Mouse (Mus musculus) c-Kit-positive CD71-negative TER-119-negative erythroid progenitor cells, embryonic 14.5 days (primary cell): ENCODE measurements around the gene Krt78.
A peak's percentile ranks its signal among the peaks of the same experiment; 100 is the strongest.

Source experiments
- DNase-seq: peaks from one replicate; pipeline ENCODE4 v3.0.0-alpha.2; 2013; ENCODE audit warnings: low read depth

Krt78 gene

DNA sequence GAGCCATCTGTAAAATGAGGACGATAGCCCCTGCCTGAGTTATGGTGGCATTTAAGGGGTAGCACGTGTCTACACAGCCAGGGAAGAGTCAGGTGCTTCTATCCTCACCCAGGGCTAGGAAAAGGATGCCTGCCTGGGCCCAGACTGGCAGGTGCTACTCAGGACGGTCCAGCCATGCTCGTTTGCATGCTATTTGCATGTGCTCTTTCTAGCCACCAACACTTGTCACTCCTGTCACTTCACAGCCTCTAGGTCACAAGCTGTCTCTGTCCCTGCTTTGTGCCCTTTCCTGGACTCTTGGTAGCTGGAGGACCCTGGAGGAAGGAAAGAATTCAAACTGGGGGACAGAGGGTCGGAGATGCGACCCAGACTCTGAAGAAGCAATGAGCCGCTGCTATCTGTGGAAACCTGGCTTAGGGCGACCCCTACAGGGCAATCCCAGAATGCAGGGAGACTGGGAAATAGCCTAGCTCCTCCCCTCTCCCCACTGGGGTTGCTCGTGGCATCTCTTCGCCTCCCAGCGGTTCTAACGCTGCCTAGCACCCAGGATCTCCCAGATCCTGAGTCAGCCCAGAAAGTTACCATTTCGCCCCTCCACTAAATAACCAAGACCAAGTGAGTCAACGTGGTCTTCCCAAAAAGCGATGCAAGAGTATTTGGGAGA, 19.5 kb upstream of the Krt78 start:
- peak; percentile 94 for DNase-seq

DNA sequence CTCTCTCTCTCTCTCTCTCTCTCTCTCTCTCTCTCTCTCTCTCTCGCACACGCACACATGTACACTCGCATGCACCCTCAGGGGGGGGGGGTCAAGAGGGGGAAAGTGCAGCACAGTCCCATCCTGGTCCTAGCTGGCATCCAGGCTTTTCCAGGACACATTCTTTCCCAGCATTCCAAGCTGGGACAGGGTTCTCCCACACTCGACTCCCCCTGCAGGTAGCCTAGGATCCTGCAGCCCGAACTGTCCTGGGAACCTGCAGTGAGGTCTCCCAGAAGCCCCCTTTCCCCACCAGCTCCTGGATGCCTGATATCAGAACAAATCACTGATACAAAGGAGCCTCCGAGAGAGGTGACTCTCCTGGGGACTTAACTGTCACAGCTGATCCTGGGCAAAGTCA, 16.4 kb upstream of the Krt78 start:
- no peak for DNase-seq

DNA sequence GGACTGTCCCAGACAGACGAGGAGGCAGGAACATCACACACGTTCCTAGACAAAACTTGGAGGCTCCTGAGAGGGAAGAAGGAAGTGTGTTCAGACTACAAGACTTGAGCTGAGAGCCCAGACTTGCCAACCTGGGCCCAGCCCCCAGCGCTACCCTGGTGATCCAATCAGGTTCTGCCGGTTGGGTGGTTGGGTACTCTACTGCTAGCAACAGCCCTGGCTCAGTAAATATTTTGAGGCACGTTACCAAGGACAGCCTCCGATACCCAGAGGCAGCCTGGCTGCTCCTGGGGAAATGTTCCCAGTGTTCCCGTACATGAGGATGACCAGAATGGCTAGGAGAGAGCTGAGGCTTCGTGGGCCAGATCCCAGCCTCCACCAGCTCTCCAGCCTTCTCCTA, 12.7 kb upstream of the Krt78 start:
- no peak for DNase-seq

DNA sequence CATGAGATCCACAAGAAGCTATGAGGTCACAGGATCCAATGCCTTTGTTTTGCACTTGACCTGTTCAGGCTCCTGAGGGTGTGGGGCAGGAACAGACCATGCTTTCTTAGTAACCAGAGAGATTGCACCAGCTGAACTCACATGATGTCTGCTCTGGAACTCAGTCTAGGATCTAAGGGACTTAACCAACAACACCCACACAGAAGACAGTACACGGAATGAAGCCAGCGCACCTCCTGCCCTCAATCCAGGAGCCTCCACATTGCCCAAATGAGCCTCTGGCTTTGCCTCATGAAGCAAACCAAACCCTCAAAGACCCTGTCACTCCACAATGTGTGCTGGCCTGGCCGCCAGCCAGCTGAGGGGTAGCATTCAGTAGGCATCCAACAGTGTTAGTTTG, 4.8 kb upstream of the Krt78 start:
- no peak for DNase-seq

DNA sequence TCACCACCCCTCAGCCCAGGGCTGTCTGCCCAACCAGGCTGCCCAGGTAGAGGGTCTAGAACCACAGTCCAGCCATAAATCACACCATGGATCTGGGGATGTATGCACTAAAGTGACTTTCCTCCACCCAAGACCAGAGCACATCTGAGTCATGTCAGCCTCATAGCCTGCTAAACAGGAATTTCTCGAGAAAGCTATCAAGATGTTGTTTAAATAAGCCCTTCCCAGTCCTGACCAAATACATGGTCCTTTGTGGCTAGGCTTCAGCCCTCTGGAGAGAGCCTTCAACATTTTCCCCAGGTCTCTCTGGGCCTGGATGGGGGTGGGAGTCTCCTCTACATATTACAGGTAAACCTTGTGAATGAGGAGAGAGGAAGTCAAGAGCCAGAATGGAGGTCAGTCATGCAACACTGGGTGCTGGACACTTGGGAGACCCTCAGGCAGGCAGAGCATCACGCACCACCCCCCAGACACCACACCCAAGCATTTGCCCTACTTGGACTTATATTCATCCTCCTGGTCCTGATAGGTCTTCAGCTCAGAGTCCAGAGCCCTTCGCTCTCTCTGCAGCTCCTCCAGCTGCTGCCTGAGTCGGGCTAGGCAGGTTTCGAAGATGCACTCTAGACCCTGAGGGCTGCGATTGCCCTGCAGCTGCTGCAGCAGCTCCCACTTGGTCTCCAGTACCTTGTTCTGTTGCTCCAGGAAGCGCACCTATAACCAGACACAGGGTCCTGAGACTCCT, 1.2 kb downstream of the Krt78 start:
- DNase-seq = no peak

DNA sequence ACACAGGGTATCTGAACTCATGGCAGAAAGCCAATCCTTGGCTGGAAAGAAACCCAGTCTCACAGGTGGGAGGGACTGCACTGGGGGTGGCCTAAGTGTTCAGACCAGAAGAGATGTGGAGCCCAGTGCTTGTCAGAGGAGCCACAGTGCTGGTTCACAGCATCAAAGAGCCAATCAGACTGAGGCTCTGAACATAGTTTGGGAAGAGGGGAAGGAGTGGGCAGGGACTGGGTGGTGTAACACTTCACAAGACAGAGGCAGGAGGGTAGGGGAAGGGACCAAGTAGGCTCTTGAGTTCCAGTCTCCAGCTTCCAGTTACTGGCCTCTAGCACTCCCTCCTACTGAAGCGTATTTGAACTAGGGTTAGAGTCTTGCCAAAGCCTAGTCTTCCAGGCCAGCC, 8.7 kb downstream of the Krt78 start:
- DNase-seq = no peak

DNA sequence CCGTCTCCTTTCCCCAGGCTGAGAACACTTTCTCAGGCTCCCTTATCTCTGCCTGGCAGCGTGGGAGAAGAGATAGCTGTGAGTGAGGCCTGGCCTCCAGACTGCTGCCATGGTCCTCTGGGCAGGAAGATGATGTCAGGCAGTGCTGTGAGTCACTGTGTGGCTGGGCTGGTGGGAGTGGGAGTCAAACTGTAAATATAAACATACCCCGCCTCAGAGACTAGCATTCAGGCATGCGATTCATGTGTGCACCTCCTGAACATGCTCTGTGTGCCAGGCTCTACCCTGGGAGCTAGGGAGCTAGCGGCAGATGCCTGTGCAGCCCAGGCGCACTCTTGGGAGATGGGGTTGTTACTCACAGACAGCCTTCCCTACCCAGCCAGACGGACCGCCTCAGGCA, 12.1 kb downstream of the Krt78 start:
- no peak for DNase-seq

DNA sequence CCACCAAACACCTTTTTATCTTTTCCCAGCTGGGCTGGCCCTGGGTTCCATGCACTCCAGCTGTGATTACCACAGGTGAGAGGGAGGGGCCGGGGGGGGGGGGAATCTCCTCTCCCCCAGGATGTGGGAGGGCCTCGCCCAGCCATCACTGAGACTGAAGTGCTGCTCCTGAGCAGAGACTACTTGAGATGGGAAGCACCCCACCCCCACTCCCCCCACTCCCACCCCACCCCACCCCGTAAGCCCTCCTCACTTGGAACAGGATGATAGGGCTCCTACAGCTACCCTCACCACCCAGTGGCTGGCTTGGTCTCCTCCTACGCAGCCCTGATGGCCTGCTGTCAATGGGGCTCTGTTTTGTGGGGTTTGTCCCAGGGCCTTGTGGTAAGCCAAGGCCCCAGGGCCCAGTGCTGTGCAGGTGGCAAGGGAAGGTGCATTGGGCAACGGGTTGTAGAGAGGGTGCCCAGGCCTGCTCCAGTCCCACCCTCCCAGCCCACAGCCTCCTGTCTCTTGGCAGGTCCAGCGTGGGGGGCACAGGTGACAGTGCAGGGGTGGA, 13.7 kb downstream of the Krt78 start, which contains the start of gene Krt79:
Gene Krt79 (minus strand): TSS at position 51 of the 556 bp plus-strand sequence.
- no peak for DNase-seq

DNA sequence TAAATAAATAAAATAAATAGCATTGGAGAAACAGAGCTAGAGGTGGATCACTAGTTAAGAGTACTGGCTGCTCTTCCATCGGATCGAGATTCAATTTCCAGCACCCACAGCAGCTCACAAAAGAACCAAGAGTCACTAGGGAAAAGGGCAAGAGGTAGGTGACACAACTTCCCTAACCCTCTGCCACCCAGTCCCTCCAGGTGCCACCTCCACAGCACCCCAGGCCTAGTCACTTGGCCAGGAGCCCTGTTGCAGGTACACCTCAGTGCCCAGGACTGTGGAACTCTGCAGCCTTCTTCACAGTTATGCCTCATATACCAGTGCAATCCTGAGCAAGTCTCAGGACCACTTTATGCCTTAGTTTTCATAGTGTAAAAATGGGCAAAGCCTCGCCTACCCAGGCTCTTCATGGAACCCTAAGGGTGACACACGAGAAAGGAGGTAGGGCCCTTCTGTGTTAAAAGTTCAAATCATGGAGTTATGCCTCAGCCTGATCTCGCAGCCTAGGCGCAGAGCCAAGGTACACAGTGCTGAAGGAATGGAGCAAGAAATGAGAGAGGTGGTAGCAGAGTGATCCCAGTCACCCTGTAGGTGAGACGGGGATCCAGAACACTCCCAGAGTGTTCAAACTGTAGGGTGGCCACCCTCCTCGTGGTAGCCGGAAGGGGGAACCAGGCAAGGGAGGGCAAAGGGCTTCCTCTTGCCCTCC, 15.3 kb downstream of the Krt78 start:
- no peak for DNase-seq

DNA sequence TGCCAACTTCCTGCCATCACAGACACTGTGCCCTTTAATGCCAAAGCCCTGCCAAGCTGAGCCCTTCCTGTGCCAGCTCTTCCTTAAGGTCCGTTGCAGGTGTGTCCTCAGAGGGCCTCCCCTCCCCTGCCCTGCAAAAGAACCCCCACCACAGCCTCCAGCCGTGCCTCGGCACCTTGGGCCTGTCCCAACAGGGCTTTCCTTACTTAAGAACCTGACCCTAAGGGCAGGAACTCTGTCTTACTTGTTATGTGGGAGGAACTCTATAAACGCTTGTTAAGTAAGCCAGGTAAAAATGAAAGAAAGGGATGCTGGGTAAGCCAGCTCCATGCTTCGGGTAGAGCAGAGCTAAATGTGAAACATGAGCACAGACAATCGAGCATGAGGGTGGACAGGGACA, 21.1 kb downstream of the Krt78 start:
- no peak for DNase-seq

DNA sequence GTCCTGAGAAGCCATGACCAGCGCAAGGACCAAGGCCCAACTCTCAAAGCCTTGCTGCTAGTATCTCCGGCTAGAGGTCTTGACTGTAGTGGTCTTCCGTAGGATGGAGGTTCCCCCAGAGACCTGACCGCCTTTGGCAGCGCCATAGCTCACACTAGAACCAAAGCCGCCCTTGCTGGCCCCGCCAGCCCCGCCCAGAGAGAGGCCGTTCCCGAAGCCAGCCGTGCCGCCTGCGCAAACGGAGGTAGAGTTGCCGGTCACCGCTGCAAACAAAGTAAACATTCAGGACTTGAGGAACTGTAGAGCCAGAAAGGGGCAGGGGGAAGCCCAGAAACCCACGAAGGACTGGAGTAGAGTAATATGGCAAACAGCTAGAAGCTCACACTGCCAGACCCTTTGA, 24.4 kb downstream of the Krt78 start:
- no peak for DNase-seq

DNA sequence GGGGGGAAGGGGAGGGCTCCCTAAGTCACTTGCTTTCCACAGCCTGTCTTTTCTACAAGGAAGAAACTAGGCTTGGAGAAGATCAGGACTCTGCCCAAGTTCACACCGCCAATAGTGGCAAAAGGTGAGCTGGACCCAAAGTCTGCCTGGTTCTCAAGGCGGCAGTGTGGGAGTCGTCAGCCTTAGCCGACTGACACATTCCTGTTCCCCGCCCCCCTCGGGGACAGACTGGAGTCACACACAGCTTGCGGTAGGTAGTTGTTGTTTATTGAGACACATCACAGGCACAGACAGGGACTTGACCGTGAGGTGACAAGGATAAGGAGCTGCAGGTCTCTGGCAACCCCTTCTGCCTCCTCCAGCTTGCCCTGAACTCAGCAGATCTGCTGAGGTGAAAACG, 25.0 kb downstream of the Krt78 start:
- DNase-seq = no peak

DNA sequence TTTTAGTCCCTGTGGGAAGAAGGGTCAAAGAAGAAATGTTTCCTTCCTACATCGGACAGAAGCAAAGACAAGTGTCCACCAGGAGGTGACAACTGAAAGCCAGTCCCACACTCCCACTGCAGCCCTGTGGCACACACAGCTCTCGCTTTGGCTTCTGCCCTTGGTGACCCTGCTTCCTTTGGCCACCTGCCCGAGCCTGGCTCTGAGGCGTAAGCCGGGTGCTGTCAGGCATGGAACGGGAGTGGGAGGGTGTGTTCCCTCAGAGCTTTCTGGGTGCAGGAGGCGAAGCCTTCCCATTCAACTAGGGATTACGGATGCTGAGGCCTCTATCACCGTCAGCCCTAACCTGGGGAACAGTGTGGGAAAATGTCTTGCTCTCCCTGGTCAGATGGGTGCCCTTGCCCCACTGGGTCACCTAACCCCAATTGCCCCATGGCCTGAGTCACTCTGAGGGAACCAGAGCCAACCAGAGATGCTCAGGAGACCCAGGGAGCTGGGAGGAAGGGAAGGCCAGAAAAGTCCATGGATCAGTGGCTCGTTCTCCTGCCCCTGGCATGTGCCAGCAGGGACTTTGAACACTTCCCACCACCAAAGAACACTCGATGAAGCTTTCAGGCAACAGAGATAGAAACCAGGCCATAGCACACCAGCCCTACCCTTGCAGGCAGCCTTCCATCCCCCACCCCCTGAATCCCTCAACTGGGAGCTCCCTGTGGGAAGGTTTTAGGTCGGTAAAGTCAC, 26.6 kb downstream of the Krt78 start:
- DNase-seq = no peak

DNA sequence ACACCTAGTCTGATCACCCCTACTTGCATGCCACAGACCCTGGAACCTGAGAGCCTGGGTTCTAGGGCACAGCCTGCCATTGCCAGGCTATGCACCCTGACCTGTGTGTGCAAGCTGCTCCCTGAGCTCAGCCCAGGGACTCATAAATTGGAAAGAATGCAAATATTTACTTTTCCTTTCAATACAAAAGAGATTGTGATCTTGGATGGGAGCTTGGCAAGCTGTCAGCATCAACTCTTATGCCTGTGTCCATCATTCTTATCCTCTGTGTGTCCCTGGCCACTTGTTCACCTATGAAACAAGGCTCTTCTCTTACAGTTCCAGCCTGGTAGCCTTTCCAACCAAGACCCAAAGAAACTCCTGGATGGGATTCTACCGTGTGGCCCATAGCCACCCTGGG, 29.0 kb downstream of the Krt78 start:
- DNase-seq = no peak

DNA sequence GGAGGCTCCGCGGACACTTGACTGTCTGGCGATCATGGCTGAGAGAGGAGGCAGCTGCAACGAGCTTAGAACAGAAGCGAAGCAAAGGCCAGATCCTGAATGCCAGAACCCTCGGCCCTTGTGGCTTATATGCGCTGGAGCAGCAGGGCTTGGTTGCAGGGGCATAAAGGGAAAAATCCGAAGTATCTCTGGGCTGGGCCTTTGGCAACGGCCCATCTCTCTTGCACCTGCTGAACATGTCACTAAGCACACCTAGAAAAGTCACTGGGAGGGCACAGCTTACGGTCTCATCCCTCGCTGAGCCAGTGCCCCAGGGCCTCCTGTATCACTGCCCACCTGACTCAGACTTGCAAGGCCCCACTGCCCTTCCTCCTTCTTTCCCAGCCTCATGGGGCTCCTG, 29.5 kb downstream of the Krt78 start, which contains the start of gene Krt4:
Gene Krt4 (minus strand): TSS at position 101 of the 400 bp plus-strand sequence.
- no peak for DNase-seq

DNA sequence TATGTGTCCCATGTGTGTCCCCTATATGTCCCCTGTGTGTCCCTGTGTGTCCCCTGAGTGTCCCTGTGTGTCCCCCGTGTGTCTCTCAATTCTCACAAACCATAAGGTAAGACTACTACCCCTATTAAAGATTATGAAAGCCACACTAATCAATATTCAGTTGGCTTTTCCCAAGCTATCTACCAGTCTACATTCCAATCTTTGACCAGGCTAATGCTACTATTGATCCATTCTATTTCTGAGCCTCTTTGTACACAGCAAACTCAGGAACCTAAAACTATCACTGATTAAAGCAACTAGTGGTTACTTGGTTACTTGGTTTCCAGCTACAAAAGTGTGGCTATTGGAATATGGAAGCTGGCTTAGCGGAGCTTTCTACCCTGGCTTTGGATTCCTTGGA, 31.8 kb downstream of the Krt78 start:
- no peak for DNase-seq

DNA sequence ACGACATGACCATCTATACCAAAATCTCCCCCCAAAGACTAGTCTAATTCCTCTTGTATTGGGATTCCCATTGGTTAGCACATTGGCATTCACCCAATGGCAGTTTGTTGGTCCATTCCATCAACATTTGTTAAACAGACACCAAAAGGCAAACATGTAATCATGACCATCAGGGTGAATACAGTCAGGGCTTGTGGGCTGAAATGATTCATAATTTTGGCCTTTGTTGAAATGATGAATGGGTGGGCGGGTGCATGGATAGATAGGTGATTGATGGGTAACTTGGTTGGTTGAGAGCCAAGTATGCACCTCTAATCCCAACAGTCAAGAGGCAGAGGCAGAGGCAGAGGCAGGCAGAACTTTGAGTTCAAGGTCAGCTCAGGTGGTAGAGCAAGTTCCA, 38.0 kb downstream of the Krt78 start:
- no peak for DNase-seq

DNA sequence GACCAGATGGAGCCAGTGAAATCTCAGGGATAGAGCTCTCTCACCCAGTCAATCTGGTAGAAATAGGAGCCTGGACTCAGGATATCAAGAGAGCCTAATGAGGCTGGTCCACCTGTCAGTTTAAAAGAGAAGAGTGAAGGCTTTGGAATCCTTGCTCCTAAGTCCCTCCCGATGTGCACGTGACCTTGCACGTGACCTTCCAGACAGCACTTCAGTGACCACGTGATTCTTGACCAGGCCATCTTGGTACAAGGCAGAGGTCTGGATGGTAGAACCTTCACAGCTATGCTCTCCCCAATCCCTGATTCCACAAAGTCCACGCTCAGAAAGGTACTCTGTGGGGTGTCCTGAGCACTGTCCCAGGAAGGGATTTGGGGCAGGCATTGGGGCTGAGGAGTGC, 49.2 kb downstream of the Krt78 start:
- DNase-seq = no peak

DNA sequence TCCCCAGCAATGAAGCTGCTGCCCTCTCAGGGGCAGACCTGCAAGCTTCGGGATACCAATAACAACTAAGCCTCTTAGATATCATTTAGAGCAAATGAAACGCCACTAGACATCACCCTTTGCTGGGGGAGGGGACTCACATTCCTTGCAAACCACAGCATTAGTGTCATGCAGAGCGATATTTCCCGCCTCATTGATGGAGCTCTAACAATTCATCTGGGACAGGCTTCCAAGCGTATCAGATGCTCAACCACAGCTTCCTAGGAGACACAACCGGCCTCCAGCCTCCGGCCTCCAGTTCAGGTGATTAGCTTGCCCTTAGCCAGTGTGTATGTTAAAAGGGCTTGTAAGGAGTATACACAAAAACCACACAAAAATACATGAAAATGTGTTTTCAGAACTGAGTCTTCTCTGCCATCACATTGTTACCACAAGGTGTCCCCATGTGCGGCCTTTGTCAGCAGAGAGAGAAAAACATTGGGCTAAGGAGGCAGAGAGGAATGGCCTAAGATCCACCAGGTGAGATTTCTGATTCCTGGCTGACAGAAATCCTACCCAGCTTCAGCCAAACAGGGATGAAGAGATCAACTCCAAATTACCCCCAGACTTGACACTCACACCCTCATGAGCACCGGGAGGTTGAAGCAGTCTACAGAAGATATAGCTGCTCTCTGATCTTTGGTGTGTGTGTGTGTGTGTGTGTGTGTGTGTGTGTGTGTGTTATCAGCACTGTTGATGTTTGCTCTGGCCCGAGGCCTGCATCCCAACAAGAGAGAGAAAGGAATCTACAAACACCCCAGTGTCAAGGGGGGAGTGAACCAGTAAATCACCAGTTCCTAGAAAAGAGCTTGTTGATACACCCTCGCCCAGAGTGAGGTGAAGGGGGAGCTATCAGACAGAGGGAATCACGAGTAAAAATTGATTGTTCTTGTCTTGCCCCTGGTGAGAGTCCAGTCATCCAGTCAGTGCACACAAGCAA, 51.6 kb downstream of the Krt78 start:
- DNase-seq = no peak
